Mouse (Mus musculus) limb, embryonic 12.5 days (tissue): ENCODE data around the gene Plxdc1. TPM values are rescaled to one million over a fixed set of nuclear protein-coding genes. Genes with fewer than 3 reads are reported as not detected.

Experiments used
- ATAC-seq: fragments of 200-750 bp; cut with Nextera tagmentation; 2 replicates; pipeline ENCODE4 v1.8.0; 2017; ENCODE audit warnings: low read depth, moderate TSS enrichment; ENCODE audit not compliant: insufficient number of reproducible peaks, insufficient read depth, low FRiP score, low TSS enrichment
- H3K27ac ChIP-seq: fragments of 300-500 bp; sonication (generic); 2 replicates; pipeline ENCODE4 v1.5.1; 2016; ENCODE audit warnings: mild to moderate bottlenecking, moderate library complexity
- H3K27me3 ChIP-seq: fragments of 300-500 bp; sonication (generic); 2 replicates; pipeline ENCODE4 v1.6.1; 2016; ENCODE audit warnings: mild to moderate bottlenecking, moderate library complexity
- H3K36me3 ChIP-seq: fragments of 300-500 bp; sonication (generic); 2 replicates; pipeline ENCODE4 v1.6.1; 2016; ENCODE audit warnings: mild to moderate bottlenecking, moderate library complexity
- H3K4me1 ChIP-seq: fragments of 300-500 bp; sonication (generic); replicated peaks from 2 replicates; pipeline ENCODE4 v1.6.1; 2016
- H3K4me2 ChIP-seq: fragments of 300-500 bp; sonication (generic); 2 replicates; pipeline ENCODE4 v1.6.1; 2016; ENCODE audit warnings: mild to moderate bottlenecking, moderate library complexity
- H3K4me3 ChIP-seq: fragments of 300-500 bp; sonication (generic); replicated peaks from 2 replicates; pipeline ENCODE4 v1.5.1; 2016; ENCODE audit warnings: mild to moderate bottlenecking
- H3K9ac ChIP-seq: fragments of 300-500 bp; sonication (generic); replicated peaks from 2 replicates; pipeline ENCODE4 v1.6.1; 2016; ENCODE audit warnings: mild to moderate bottlenecking, moderate library complexity
- H3K9me3 ChIP-seq: fragments of 300-500 bp; sonication (generic); 2 replicates; pipeline ENCODE4 v1.6.1; 2016; ENCODE audit warnings: mild to moderate bottlenecking, moderate library complexity
- WGBS: fragments of 180-500 bp; shearing (Covaris S2); methylation state at CpG from one replicate; pipeline ENCODE4 v1.1.7; 2016; 5-methylcytosine and 5-hydroxymethylcytosine counted together
- polyA plus RNA-seq: library from polyadenylated mRNA; unstranded; fragments of >200 nt; fragmentation: Nextera tagmentation; extraction: Ambion mirVana; gene quantifications from 2 replicates; pipeline ENCODE4 v1.2.1, GENCODE M21; 2016

Gene Plxdc1
- polyA plus RNA-seq, 1 experiment from 2014 or later: not detected

DNA sequence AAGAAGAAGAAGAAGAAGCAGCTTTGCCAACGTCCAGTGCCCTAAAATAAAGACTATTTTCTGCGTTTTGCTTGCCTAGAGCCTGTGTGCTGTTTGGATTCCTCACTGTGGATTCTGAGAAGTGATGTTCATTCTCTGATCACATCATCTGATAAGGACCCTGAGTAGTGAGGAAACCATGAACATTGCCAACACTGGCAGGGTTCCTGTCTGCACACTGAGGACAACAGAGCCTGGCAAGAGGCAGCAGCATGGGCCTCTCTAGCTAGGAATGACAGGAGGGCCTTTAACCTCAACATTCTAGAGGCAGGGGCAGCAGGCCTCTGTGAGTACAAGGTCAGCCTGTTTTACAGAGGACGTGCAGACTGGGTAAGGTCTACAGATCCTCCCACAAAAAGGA is 38.3 kb upstream of the Plxdc1 start:
- WGBS: 90% methylated on average over 3 of the region's 3 CpGs
- Histone ChIP-seq H3K4me1 (peaks cover 40% of the 10 kb centered on the region), H3K27ac (no peak overlapping the region), H3K9me3 (no peaks in the 10 kb centered on the region), H3K4me2 (no peak overlapping the region), H3K36me3 (peaks cover 15% of the 10 kb centered on the region), H3K27me3 (no peaks in the 10 kb centered on the region), H3K9ac (no peak overlapping the region), H3K4me3 (no peak overlapping the region)
- ATAC-seq: no peak

DNA sequence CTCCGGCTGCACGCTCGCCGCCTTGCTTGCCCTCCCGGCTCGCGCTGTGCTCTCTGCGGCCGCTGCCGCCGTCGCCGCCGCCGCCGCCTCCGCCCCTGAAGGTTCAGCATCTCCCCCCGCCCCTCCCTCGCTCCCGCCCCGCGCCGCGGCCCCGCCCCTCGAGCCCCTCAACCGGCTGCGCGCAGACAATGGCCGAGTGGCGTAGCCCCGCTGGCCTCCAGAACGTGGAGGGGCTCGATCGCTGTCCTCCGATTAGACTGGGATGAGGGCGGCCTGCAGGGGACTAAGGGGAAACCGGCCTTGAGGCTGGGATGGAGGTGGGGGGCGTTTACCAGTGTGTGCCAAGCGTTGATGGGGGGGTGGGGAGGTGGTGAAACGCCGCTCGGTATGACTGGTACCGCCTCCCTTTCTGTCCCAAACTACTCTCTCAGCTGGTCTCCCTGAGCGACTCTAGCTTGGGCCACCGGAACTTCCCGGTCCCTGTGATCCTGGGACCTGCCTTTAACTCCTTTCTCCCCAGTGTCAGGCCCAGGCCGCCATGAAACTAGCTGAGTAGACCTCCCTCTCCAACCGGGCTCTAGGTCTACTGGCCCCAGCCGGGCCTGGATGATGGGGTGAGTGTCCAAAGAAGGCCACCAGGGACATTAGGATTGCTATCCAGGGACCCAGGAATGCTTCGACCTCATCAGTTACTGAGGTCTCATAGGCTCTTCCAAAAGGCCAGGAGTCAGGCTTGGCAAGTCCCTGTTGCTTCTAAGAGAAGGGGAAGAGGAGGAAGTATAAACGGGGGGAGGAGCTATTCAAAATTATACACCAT is 36.5 kb upstream of the Plxdc1 start, which contains the start of gene Cacnb1:
TSS of gene Cacnb1 (minus strand) at position 480 of the 817 bp plus-strand sequence.
- H3K9ac ChIP-seq: peak within 1 kb of the TSS; percentile 86
- peaks cover 37% of the 10 kb centered on the region for H3K4me1 ChIP-seq
- H3K36me3 ChIP-seq: peaks cover 14% of the 10 kb centered on the region
- no peaks in the 10 kb centered on the region for H3K9me3 ChIP-seq
- peak within 1 kb of the TSS; percentile 81 for H3K4me2 ChIP-seq
- ATAC-seq: peak; percentile 40
- under 1% methylated on average over 52 of the region's 52 CpGs for WGBS
- peak within 1 kb of the TSS; percentile 92 for H3K27ac ChIP-seq
- H3K4me3 ChIP-seq: peak within 1 kb of the TSS; percentile 88
- H3K27me3 ChIP-seq: 0 out of 2 replicates have a peak, but pooled peaks cover 4% of the 10 kb centered on the region

DNA sequence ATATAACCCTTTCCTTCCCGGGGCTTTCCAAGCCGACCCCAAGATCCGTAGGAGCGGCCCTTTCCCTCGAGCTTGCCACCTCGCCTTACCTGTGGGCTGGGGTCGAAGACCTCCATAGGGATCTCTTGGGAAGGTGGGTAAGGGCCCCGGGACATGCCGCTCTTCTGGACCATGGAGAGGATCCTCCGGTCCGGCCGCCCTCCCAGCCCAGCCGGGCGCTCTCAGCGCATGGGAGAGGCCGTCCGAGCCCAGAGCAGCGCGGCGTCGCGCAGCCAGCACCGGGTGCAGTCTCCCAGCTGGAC is 36.0 kb upstream of the Plxdc1 start:
- H3K4me3 ChIP-seq: peak overlapping the region; percentile 88
- ATAC-seq: peak; percentile 18
- H3K4me2 ChIP-seq: peak overlapping the region; percentile 81
- peaks cover 34% of the 10 kb centered on the region for H3K4me1 ChIP-seq
- peak overlapping the region; percentile 86 for H3K9ac ChIP-seq
- peaks cover 20% of the 10 kb centered on the region for H3K36me3 ChIP-seq
- 0% methylated on average over 23 of the region's 23 CpGs for WGBS
- no peaks in the 10 kb centered on the region for H3K9me3 ChIP-seq
- H3K27me3 ChIP-seq: 0 out of 2 replicates have a peak, but pooled peaks cover 4% of the 10 kb centered on the region
- H3K27ac ChIP-seq: peak overlapping the region; percentile 92

DNA sequence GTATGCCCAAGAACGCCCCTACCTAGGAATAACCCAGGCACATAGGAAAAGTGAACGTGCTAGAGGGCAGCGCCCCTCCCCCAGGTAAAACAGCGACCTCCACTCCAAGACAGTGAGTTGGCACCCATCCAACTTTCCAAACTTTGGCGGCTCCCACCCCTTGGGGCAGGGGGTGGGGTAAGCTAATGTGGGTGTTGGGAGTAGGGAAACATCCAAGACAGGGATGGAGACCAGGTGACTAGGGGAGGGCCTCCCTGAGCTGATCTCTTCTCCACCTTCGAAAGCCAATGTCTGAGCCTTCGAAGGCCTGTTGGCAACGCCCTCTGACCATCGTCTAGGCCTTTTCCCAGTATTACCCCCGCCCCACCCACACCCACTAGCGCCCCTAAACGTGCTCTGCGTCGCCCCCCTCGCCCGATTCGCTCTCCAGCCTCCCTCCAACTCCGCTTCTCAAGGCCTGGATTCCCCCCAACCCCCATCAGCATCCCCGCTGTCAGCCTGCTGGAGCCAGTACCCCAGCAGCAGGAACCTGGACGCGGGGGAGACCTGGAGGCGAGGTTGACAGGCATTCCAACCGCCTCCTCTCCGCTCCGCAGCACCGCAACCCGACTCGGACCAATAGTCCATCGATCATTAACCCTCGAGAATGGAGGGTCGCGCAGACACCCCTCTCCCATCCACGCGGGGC is 35.5 kb upstream of the Plxdc1 start:
- Histone ChIP-seq H3K9ac (peak overlapping the region; percentile 86), H3K27me3 (0 out of 2 replicates have a peak, but pooled peaks cover 4% of the 10 kb centered on the region), H3K4me3 (peak overlapping the region; percentile 88), H3K36me3 (peaks cover 25% of the 10 kb centered on the region), H3K4me1 (peaks cover 34% of the 10 kb centered on the region), H3K4me2 (peak overlapping the region; percentile 81), H3K27ac (peak overlapping the region; percentile 92), H3K9me3 (no peaks in the 10 kb centered on the region)
- peak; percentile 20; the same call in 1 of the 2 replicates for ATAC-seq
- 4% methylated on average over 34 of the region's 34 CpGs for WGBS

DNA sequence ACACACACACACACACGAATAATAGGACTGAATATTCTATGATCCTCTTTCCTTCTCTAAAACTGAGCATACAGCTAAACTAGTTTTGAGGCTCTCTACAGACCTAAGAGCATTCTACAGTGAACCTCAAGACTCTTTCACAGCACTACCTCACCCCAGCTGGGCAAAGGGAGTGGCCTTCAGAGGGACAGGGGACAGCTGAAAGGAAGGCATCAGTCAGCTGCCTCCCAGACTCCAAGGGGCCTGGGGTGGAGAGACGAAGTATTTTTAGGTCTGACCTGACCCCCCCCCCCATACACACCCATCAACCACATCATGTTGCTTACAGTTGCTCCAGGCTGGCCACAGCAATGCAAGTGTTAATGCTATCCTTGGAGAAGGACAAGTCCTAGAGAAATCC is 34.9 kb upstream of the Plxdc1 start:
- H3K4me2 ChIP-seq: peak overlapping the region; percentile 81
- peaks cover 30% of the 10 kb centered on the region for H3K36me3 ChIP-seq
- ATAC-seq: 0 out of 2 replicates have a peak, but pooled peaks have one; percentile 3
- WGBS: 46% methylated on average over 2 of the region's 2 CpGs
- no peaks in the 10 kb centered on the region for H3K9me3 ChIP-seq
- H3K27ac ChIP-seq: peak overlapping the region; percentile 92
- H3K4me1 ChIP-seq: peaks cover 33% of the 10 kb centered on the region
- peak overlapping the region; percentile 86; the same call in 1 of the 2 replicates for H3K9ac ChIP-seq
- peak overlapping the region; percentile 88 for H3K4me3 ChIP-seq
- H3K27me3 ChIP-seq: 0 out of 2 replicates have a peak, but pooled peaks cover 4% of the 10 kb centered on the region

DNA sequence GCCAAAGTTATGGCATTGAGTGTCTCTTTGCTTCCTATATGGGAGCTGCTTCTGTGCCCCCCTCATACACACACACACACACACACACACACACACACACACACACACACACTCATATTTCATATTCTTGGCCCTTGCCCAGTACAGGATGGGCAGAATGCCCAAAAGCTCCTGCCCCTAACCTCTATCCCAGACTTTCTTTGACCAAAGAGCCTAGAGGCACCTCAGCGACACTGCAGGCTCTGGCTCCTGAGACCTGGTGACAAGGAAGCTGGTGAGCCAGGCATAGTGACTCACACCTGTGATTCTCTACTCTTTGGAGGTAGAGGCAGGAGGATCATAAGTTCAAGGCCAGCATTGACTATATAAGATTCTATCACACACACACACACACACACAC is 34.5 kb upstream of the Plxdc1 start:
- peak overlapping the region; percentile 88 for H3K4me3 ChIP-seq
- 0 out of 2 replicates have a peak, but pooled peaks cover 4% of the 10 kb centered on the region for H3K27me3 ChIP-seq
- no peak overlapping the region for H3K9ac ChIP-seq
- H3K9me3 ChIP-seq: no peaks in the 10 kb centered on the region
- 63% methylated on average over 1 of the region's 1 CpGs for WGBS
- peaks cover 29% of the 10 kb centered on the region for H3K4me1 ChIP-seq
- peak overlapping the region; percentile 81 for H3K4me2 ChIP-seq
- no peak overlapping the region for H3K27ac ChIP-seq
- no peak for ATAC-seq
- H3K36me3 ChIP-seq: peaks cover 35% of the 10 kb centered on the region

DNA sequence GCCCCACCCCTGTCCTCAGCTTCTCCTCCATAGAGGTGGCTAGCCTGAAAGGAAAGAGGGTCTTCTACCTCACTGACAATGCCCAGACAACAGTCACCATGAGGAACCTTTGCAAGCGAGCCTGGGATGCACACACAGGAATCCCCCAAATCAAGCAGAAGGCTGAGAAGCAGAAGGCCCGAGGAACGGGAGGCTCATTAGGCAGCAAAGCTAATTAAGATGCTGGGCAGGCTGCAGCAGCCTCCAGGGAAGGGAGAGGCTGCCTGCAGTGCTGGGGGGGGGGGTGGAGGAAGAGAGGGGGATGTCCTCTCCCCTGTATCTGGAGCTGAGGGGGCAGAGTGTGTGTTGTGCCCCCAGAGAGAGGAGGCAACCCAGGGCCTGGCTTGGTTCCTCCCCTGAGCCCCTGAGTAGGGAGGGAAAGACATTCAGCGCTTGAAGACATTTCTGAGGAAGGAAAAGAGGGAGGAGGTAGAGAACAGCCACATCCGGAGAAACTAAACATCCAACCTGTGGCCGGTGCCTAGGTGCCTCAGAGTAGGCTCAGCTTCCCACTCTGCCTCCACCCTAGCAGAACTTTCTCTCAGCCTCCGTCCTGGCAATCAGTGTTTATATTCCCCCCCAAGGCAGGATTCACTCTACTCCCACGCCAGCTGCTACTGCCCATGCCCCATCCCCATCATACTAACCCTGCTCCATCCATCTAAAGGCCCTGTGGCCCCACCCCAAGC is 33.8 kb upstream of the Plxdc1 start:
- Histone ChIP-seq H3K36me3 (peaks cover 41% of the 10 kb centered on the region), H3K9ac (0 out of 2 replicates have a peak overlapping the region, but pooled peaks have one; percentile 8), H3K4me3 (peak overlapping the region; percentile 88; the same call in 1 of the 2 replicates), H3K4me2 (peak overlapping the region; percentile 81), H3K27ac (no peak overlapping the region), H3K9me3 (no peaks in the 10 kb centered on the region), H3K27me3 (0 out of 2 replicates have a peak, but pooled peaks cover 4% of the 10 kb centered on the region), H3K4me1 (peaks cover 27% of the 10 kb centered on the region)
- no peak for ATAC-seq
- WGBS: 25% methylated on average over 8 of the region's 8 CpGs

DNA sequence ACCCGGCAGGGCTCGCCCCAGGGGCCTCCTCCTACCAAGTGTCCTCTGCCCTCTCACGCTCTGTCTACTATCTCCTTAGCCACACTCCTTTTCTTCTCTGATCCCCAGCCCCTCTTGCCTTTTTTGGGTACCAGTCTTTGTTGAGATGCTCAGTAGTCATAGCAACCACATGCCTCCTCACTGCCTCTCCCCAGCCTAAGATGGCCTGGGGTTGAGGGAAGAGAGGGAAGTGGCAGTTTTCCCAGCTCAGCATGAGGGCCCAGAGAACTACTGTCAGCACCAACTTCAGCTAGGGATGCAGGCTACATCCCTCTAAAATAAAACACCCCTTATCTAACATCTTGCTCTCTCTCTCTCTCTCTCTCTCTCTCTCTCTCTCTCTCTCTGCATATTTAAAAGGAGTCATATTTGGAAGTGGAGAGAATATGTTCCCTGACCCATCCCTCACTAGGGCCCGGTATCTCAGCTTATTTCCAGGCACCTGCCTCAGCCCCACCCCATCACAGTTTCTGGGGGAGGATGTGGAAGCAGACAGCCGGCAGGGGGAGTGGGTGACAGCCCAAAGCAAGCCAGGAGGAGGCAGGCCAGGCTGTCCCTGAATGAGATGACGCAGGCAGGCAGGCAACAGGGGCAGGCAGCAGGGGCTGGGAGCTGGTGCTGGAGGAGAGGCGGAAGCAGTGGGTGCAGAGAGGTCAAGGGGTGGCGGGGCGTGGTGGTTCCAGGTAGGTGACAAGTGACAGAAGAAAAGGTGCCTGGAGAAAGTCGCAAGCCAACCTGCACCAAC is 32.8 kb upstream of the Plxdc1 start:
- no peak for ATAC-seq

DNA sequence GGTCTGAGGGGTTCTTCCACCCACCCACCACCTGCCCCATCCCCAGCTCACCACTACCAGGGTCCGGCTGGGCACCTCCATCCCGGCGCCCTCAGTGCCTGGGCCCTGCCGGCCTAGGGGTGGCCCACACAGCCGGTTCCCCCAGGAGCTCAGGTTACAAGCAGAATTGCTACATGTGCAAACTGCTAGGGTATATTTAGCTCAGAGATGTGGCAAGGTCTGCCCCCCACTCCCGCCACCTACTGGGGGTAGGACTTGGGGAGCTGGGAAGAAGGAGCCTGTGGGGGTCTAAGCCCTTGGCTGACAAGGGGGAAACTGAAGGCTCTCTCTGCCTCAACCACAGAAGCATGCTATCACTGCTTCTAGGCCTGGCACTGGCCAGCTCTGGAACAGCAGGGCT is 32.0 kb upstream of the Plxdc1 start:
- Histone ChIP-seq H3K4me2 (no peak overlapping the region), H3K36me3 (peaks cover 58% of the 10 kb centered on the region), H3K27ac (no peak overlapping the region), H3K9me3 (no peaks in the 10 kb centered on the region), H3K4me3 (no peak overlapping the region), H3K4me1 (peaks cover 27% of the 10 kb centered on the region), H3K27me3 (0 out of 2 replicates have a peak, but pooled peaks cover 4% of the 10 kb centered on the region), H3K9ac (no peak overlapping the region)
- 59% methylated on average over 6 of the region's 6 CpGs for WGBS
- no peak for ATAC-seq

More for the DNA sequence above, 32.8 kb upstream of the Plxdc1 start:
- Histone ChIP-seq H3K4me3 (no peak overlapping the region), H3K36me3 (peaks cover 51% of the 10 kb centered on the region), H3K27ac (no peak overlapping the region), H3K4me1 (peaks cover 27% of the 10 kb centered on the region), H3K9ac (no peak overlapping the region; the same call in 1 of the 2 replicates), H3K4me2 (0 out of 2 replicates have a peak overlapping the region, but pooled peaks have one; percentile 81), H3K9me3 (no peaks in the 10 kb centered on the region), H3K27me3 (0 out of 2 replicates have a peak, but pooled peaks cover 4% of the 10 kb centered on the region)
- 48% methylated on average over 10 of the region's 10 CpGs for whole genome bisulfite sequencing

DNA sequence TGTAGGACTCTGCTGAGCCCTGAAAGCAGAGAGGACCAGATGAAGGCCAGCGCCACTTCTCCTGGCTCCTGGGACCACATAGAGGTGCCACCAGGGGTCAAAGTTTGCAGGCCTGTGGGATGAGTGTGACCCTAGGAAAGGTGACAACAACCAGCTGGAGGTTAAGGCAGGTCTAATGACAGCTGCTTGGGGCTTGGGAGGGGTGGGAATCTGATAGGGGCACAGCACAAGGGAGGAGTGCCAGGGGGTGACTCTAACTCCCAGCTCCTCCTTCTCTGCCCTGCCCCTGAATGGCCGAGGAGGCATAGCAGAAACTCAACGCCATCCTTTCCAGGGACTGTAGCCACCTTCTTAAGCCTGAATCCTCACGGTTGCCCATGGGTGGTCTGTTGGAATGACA is 30.6 kb upstream of the Plxdc1 start:
- Histone ChIP-seq H3K9ac (no peak overlapping the region), H3K4me2 (no peak overlapping the region), H3K4me1 (peaks cover 26% of the 10 kb centered on the region), H3K4me3 (no peak overlapping the region), H3K9me3 (no peaks in the 10 kb centered on the region), H3K27ac (no peak overlapping the region), H3K36me3 (peaks cover 67% of the 10 kb centered on the region), H3K27me3 (0 out of 2 replicates have a peak, but pooled peaks cover 10% of the 10 kb centered on the region)
- no peak for ATAC-seq
- WGBS: 69% methylated on average over 4 of the region's 4 CpGs
